Mouse (Mus musculus) adrenal gland, adult 10 weeks (tissue): ENCODE data around the gene Gm10358. TPM values are rescaled to one million over a fixed set of nuclear protein-coding genes. Genes with fewer than 3 reads are reported as not detected.

Source experiments
- polyA plus RNA-seq: library from polyadenylated mRNA; stranded (reverse); fragments of 350-450 nt; fragmentation: Illumina TruSeq; extraction: RNeasy Lipid Tissue Mini Kit (QIAGEN cat#74804); gene quantifications from one replicate; pipeline ENCODE4 v1.2.3, GENCODE M21; 2014; ENCODE audit warnings: low read depth, low replicate concordance

The Gm10358 gene
- polyA plus RNA-seq, result not detected

GRCm38 (mm10) chr8:75406489-75406888 is at the start of gene Gm10358:
TSS of gene Gm10358 (minus strand) at chr8:75406589.

GRCm38 (mm10) chr8:75448394-75448793 is 42.0 kb upstream of the Gm10358 start, which contains the start of gene Iqcm:
TSS of gene Iqcm (plus strand) at chr8:75448694.

Other genes starting within 250 kb of the Gm10358 start
- 0.17 TPM for gene Rasd2, start 192.6 kb downstream of the Gm10358 start, polyA plus RNA-seq
- gene Iqcm, start 42.1 kb upstream of the Gm10358 start, polyA plus RNA-seq, result not detected